Mouse (Mus musculus): ENCODE measurements around the gene Zbtb4. TPM values are rescaled to one million over a fixed set of nuclear protein-coding genes. Genes with fewer than 3 reads are reported as not detected.

The Zbtb4 gene
- polyA plus RNA-seq, 1 experiment from 2014 or later, result 5.2 TPM

- Histone ChIP-seq H3K9me3 (replicated peaks; ENCODE audit: control insufficient read depth, low read length, poor library complexity, severe bottlenecking) (no peaks in the 10 kb centered on the region), H3K27me3 (ENCODE audit: control insufficient read depth, insufficient read depth, low read depth, low read length) (peaks cover 8% of the 10 kb centered on the region), H3K9ac (ENCODE audit: low read depth, low read length) (no peak overlapping the region), H3K27ac (ENCODE audit: low read length) (no peak overlapping the region), H3K4me3 (ENCODE audit: low read depth, low read length) (no peak overlapping the region), H3K4me2 (ENCODE audit: low read length) (no peak overlapping the region), H3K4me1 (ENCODE audit: control insufficient read depth, insufficient read depth, low read length) (no peaks in the 10 kb centered on the region), H3K36me3 (ENCODE audit: control insufficient read depth, insufficient read depth, low read length) (no peaks in the 10 kb centered on the region)
- ATAC-seq, result no peak
- WGBS, result 68% methylated on average over 5 of the region's 5 CpGs
Measured at GRCm38 (mm10) chr11:69789431-69789830, 23.7 kb downstream of the Zbtb4 start.

- Histone ChIP-seq H3K36me3 (ENCODE audit: control insufficient read depth, insufficient read depth, low read length) (no peaks in the 10 kb centered on the region), H3K27ac (ENCODE audit: low read length) (no peak overlapping the region), H3K9me3 (replicated peaks; ENCODE audit: control insufficient read depth, low read length, poor library complexity, severe bottlenecking) (no peaks in the 10 kb centered on the region), H3K9ac (ENCODE audit: low read depth, low read length) (no peak overlapping the region), H3K4me2 (ENCODE audit: low read length) (no peak overlapping the region), H3K4me1 (ENCODE audit: control insufficient read depth, insufficient read depth, low read length) (no peaks in the 10 kb centered on the region; the same call in 1 of the 2 replicates), H3K27me3 (ENCODE audit: control insufficient read depth, insufficient read depth, low read depth, low read length) (peaks cover 11% of the 10 kb centered on the region), H3K4me3 (ENCODE audit: low read depth, low read length) (no peak overlapping the region)
- ATAC-seq, result no peak
- WGBS, result 76% methylated on average over 5 of the region's 5 CpGs
Measured at GRCm38 (mm10) chr11:69791420-69791819, 25.7 kb downstream of the Zbtb4 start.

GRCm38 (mm10) chr11:69793429-69793828 lies 27.7 kb downstream of the Zbtb4 start:
- Histone ChIP-seq H3K27me3 (ENCODE audit: control insufficient read depth, insufficient read depth, low read depth, low read length) (peaks cover 12% of the 10 kb centered on the region), H3K9ac (ENCODE audit: low read depth, low read length) (no peak overlapping the region), H3K27ac (ENCODE audit: low read length) (no peak overlapping the region), H3K4me1 (ENCODE audit: control insufficient read depth, insufficient read depth, low read length) (no peaks in the 10 kb centered on the region; the same call in 1 of the 2 replicates), H3K4me3 (ENCODE audit: low read depth, low read length) (no peak overlapping the region), H3K4me2 (ENCODE audit: low read length) (no peak overlapping the region), H3K9me3 (replicated peaks; ENCODE audit: control insufficient read depth, low read length, poor library complexity, severe bottlenecking) (no peaks in the 10 kb centered on the region), H3K36me3 (ENCODE audit: control insufficient read depth, insufficient read depth, low read length) (no peaks in the 10 kb centered on the region)
- WGBS, result 62% methylated on average over 5 of the region's 5 CpGs
- ATAC-seq, result no peak

- Histone ChIP-seq H3K9ac (ENCODE audit: low read depth, low read length) (peak within 1 kb of the TSS; percentile 39; the same call in 1 of the 2 replicates), H3K4me1 (ENCODE audit: control insufficient read depth, insufficient read depth, low read length) (peaks cover 10% of the 10 kb centered on the region), H3K4me3 (ENCODE audit: low read depth, low read length) (peak within 1 kb of the TSS; percentile 36), H3K36me3 (ENCODE audit: control insufficient read depth, insufficient read depth, low read length) (no peaks in the 10 kb centered on the region), H3K9me3 (replicated peaks; ENCODE audit: control insufficient read depth, low read length, poor library complexity, severe bottlenecking) (no peaks in the 10 kb centered on the region), H3K4me2 (ENCODE audit: low read length) (peak within 1 kb of the TSS; percentile 69), H3K27ac (ENCODE audit: low read length) (no peak within 1 kb of the TSS), H3K27me3 (ENCODE audit: control insufficient read depth, insufficient read depth, low read depth, low read length) (peaks cover 12% of the 10 kb centered on the region)
- 2% methylated on average over 52 of the region's 52 CpGs for WGBS
- peak; percentile 90 for ATAC-seq
Measured at GRCm38 (mm10) chr11:69795168-69795982, 29.7 kb downstream of the Zbtb4 start, which contains the start of gene Chrnb1. TSS of gene Chrnb1 (minus strand) at chr11:69795943.

GRCm38 (mm10) chr11:69795983-69796435 lies 30.3 kb downstream of the Zbtb4 start:
- Histone ChIP-seq H3K4me2 (ENCODE audit: low read length) (peak overlapping the region; percentile 69), H3K27ac (ENCODE audit: low read length) (no peak overlapping the region), H3K9ac (ENCODE audit: low read depth, low read length) (no peak overlapping the region), H3K4me1 (ENCODE audit: control insufficient read depth, insufficient read depth, low read length) (peaks cover 10% of the 10 kb centered on the region), H3K36me3 (ENCODE audit: control insufficient read depth, insufficient read depth, low read length) (no peaks in the 10 kb centered on the region), H3K9me3 (replicated peaks; ENCODE audit: control insufficient read depth, low read length, poor library complexity, severe bottlenecking) (no peaks in the 10 kb centered on the region), H3K27me3 (ENCODE audit: control insufficient read depth, insufficient read depth, low read depth, low read length) (peaks cover 12% of the 10 kb centered on the region), H3K4me3 (ENCODE audit: low read depth, low read length) (peak overlapping the region; percentile 36; the same call in 1 of the 2 replicates)
- under 1% methylated on average over 13 of the region's 13 CpGs for WGBS
- ATAC-seq, result no peak

GRCm38 (mm10) chr11:69797924-69798323 lies 32.2 kb downstream of the Zbtb4 start:
- WGBS, result 76% methylated on average over 7 of the region's 7 CpGs
- peaks cover 12% of the 10 kb centered on the region for H3K27me3 ChIP-seq (ENCODE audit: control insufficient read depth, insufficient read depth, low read depth, low read length)
- peaks cover 25% of the 10 kb centered on the region for H3K4me1 ChIP-seq (ENCODE audit: control insufficient read depth, insufficient read depth, low read length)
- H3K9me3 ChIP-seq (replicated peaks; ENCODE audit: control insufficient read depth, low read length, poor library complexity, severe bottlenecking), result no peaks in the 10 kb centered on the region
- H3K36me3 ChIP-seq (ENCODE audit: control insufficient read depth, insufficient read depth, low read length), result no peaks in the 10 kb centered on the region
- no peak overlapping the region for H3K4me3 ChIP-seq (ENCODE audit: low read depth, low read length)
- H3K27ac ChIP-seq (ENCODE audit: low read length), result no peak overlapping the region
- no peak for ATAC-seq
- no peak overlapping the region for H3K4me2 ChIP-seq (ENCODE audit: low read length)
- H3K9ac ChIP-seq (ENCODE audit: low read depth, low read length), result no peak overlapping the region

GRCm38 (mm10) chr11:69799394-69800137 lies 33.9 kb downstream of the Zbtb4 start:
- Histone ChIP-seq H3K27me3 (ENCODE audit: control insufficient read depth, insufficient read depth, low read depth, low read length) (peaks cover 6% of the 10 kb centered on the region), H3K4me1 (ENCODE audit: control insufficient read depth, insufficient read depth, low read length) (peaks cover 41% of the 10 kb centered on the region), H3K9ac (ENCODE audit: low read depth, low read length) (peak overlapping the region; percentile 69), H3K27ac (ENCODE audit: low read length) (peak overlapping the region; percentile 93), H3K4me3 (ENCODE audit: low read depth, low read length) (peak overlapping the region; percentile 54), H3K36me3 (ENCODE audit: control insufficient read depth, insufficient read depth, low read length) (no peaks in the 10 kb centered on the region), H3K9me3 (replicated peaks; ENCODE audit: control insufficient read depth, low read length, poor library complexity, severe bottlenecking) (no peaks in the 10 kb centered on the region), H3K4me2 (ENCODE audit: low read length) (peak overlapping the region; percentile 90)
- ATAC-seq, result no peak
- WGBS, result 14% methylated on average over 11 of the region's 12 CpGs

- peak; percentile 23; the same call in 1 of the 2 replicates for ATAC-seq
- Histone ChIP-seq H3K4me2 (ENCODE audit: low read length) (peak overlapping the region; percentile 90), H3K27ac (ENCODE audit: low read length) (peak overlapping the region; percentile 93), H3K27me3 (ENCODE audit: control insufficient read depth, insufficient read depth, low read depth, low read length) (peaks cover 9% of the 10 kb centered on the region), H3K9me3 (replicated peaks; ENCODE audit: control insufficient read depth, low read length, poor library complexity, severe bottlenecking) (no peaks in the 10 kb centered on the region), H3K36me3 (ENCODE audit: control insufficient read depth, insufficient read depth, low read length) (no peaks in the 10 kb centered on the region), H3K4me1 (ENCODE audit: control insufficient read depth, insufficient read depth, low read length) (peaks cover 46% of the 10 kb centered on the region), H3K9ac (ENCODE audit: low read depth, low read length) (peak overlapping the region; percentile 69), H3K4me3 (ENCODE audit: low read depth, low read length) (peak overlapping the region; percentile 54)
- 0% methylated on average over 11 of the region's 11 CpGs for WGBS
Measured at GRCm38 (mm10) chr11:69800138-69800391, 34.4 kb downstream of the Zbtb4 start.
